Mouse (Mus musculus): ENCODE measurements around the gene Cyp1a1.

- TF ChIP-seq POLR2A (IDR thresholded peaks at IDR 0.05; ENCODE audit: control insufficient read depth, low read depth, low read length) (no peak), CTCF (IDR thresholded peaks at IDR 0.05; ENCODE audit: control insufficient read depth, insufficient read depth, insufficient replicate concordance, low read depth, low read length) (no peak)
Measured at GRCm38 (mm10) chr9:57667817-57668216, 19.9 kb upstream of the Cyp1a1 start.

Measured in testis, adult 2 months (tissue).